Mouse (Mus musculus) effector memory CD4-positive, alpha-beta T cell, adult 5 months (primary cell): ENCODE measurements around the gene Spata31d1b. TPM values are rescaled to one million over a fixed set of nuclear protein-coding genes. Genes with fewer than 3 reads are reported as not detected.

Experiments used
- polyA plus RNA-seq: library from polyadenylated mRNA; unstranded; fragments of 100-300 nt; shearing (Covaris generic); gene quantifications from one replicate; pipeline ENCODE4 v1.2.1, GENCODE M21; 2017

Spata31d1b gene
- polyA plus RNA-seq: not detected

DNA sequence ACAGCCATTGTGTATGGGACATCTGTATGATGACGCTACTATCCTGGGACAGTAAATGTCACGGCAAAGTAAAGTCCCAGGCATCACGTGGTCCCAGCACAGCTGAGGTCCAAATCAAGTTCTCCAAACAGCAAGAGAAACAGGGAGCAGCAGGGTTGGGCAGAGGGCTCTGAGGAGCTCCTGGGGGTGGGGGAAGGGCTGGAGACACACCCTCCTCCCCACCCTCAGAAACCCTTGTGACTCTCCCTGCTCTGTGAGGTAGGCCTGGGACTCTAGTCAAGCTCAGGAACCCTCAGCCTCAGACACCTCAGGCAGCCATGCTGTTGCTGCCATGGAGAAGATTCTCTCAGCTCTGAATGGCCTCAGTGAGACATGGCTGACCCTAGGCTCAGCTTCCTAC lies at the start of gene Spata31d1b:
TSS of gene Spata31d1b (plus strand) at position 301 of the 400 bp plus-strand sequence.

DNA sequence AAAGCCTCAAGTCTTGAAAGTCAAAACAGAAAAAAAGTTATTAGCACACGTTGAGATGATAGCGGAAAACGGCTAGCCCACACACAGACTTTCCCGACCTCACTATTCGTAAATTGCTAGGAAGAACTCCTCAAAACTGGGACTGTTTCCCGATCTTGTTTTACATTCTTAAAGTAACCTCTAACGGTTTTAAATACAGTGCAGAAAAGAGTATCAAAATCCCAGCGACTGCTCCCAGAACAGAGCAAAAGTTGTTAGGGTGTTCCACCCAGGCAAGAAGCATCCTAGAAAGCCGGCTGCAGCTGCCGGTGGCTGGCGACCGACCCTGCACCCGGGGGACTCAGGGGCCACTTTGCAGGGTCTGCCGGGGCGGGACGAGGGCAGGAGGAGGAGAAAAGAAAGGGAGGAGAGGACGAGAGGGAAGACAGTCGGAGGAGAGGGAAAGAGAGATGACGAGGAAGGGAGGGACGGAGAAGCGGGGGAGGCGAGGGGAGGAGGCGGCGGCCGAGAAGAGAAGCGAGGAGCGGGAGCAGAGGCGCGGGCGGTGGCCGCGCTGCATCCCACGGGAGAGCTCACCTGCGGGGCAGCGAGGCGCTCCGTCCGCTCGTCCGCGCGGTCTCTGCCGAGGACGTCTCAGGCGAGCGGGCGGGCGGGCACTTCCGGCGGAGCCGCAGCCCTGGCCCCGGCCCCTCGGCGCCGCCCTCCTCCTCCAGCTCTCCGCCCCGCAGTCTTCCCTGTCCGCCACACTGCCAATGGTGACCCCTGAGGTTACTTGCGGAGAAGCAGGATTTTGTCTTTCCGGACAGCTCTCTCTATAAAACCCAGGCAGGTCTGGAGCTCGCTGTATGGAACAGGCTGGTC lies 36.7 kb upstream of the Spata31d1b start, which contains the start of gene Golm1:
TSS of gene Golm1 (minus strand) at position 661 of the 861 bp plus-strand sequence.

DNA sequence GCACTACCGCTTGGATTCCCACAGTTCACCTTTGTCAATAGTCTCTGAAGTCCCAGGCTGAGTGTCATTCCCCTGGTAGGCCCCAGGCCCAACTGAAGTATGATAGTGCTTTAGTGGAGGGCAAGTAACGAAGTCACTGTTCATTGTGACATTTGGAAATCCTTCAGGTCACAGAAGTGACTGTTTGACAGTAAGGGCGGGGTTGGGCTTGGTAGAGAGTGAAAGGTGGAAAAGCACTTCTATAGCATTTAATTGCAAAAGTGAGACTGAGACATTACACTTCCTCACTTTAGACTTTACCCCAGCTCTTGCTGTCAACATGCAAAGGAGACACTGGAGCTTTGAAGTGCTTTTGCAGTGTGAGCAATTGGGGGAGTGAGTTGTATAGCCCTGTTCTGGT lies 18.1 kb upstream of the Spata31d1b start, which contains the start of gene 4921517D22Rik:
TSS of gene 4921517D22Rik (minus strand) at position 101 of the 400 bp plus-strand sequence.

DNA sequence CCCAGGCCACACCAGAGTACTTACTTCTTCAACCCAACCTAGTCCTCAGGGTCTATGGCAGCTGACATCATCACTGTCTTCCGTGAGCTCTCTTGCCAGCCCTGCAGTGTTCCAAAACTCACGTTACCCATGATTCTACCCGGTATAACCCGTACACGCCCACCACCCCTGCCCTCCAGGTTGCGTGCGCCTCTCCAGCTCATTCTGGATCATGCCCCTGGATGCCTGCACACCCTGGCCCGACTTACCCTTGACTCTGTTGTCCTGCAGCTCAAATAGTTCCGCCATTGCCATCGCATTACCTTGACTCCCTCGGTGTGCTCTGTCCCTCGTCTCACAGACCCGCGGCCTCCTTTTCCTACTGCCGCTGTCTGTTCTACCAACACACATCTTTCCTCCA lies 1.9 kb upstream of the Spata31d1b start, which contains the start of gene Spata31d1a:
TSS of gene Spata31d1a (minus strand) at position 101 of the 400 bp plus-strand sequence.

DNA sequence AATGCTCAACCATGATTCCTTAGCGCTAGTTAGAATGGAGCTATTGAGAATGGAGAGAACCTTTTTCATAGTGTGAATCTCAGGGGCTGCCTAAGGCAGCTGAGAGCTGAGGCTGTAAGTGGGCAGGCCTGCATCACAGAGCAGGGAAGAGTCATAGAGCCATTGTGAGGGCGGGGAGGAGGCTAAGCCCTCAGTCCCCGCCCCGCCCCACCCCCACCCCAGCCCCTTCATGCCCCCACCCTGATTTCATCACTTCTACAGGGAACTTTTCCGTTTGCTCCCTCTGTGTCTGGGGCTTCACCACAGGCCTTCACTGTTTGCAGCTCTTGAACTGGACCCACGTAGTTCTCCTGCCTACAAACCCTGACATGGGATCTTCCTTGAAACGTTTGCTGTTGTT lies 19.6 kb downstream of the Spata31d1b start, which contains the start of gene Spata31d1d:
TSS of gene Spata31d1d (minus strand) at position 101 of the 400 bp plus-strand sequence.

DNA sequence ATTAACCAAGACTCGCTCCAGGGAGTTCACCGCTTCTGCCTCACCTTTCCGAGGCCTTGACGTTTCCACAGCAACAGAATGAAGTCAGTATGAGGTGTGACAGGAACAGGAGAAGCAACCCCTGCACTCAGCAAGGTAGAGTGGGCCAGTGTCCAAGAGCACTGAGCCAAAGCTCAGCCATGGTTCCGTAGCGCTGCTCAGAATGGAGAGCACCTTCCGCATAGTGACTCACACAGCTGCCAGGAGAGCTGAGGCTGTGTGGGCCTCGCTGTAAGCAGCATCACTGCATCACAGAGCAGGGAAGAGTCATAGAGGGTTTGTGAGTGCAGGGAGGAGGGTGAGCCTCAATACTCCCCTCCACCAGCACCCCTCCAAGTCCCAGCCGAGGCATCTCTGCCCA lies 34.6 kb downstream of the Spata31d1b start, which contains the start of gene 1700014D04Rik:
TSS of gene 1700014D04Rik (minus strand) at position 42 of the 400 bp plus-strand sequence.

Other genes starting within 250 kb of the Spata31d1b start
- 16.6 TPM for gene Agtpbp1, start 127.1 kb upstream of the Spata31d1b start, polyA plus RNA-seq
- gene Naa35, start 127.0 kb upstream of the Spata31d1b start, polyA plus RNA-seq: 39.5 TPM
- 44.8 TPM for gene Golm1, start 36.5 kb upstream of the Spata31d1b start, polyA plus RNA-seq
- not detected for gene 4921517D22Rik, start 18.2 kb upstream of the Spata31d1b start, polyA plus RNA-seq
- gene Spata31d1a, start 2.0 kb upstream of the Spata31d1b start, polyA plus RNA-seq: 0.06 TPM
- not detected for gene Spata31d1d, start 19.5 kb downstream of the Spata31d1b start, polyA plus RNA-seq
- not detected for gene 1700014D04Rik, start 34.5 kb downstream of the Spata31d1b start, polyA plus RNA-seq
- 163 TPM for gene Isca1, start 57.5 kb downstream of the Spata31d1b start, polyA plus RNA-seq
- not detected for gene Gm49354, start 70.0 kb downstream of the Spata31d1b start, polyA plus RNA-seq
- gene Tut7, start 110.9 kb downstream of the Spata31d1b start, polyA plus RNA-seq: 204 TPM